Mouse (Mus musculus): ENCODE measurements around the gene Msi1. TPM values are rescaled to one million over a fixed set of nuclear protein-coding genes. Genes with fewer than 3 reads are reported as not detected.
A peak's percentile ranks its signal among the peaks of the same experiment; 100 is the strongest.
"Not testable (repeated sequence)": the region's sequence is repeated elsewhere in the genome, so short reads cannot be mapped to it uniquely, and the experiment has no call there.

The Msi1 gene
- polyA plus RNA-seq, 1 experiment from 2014 or later, result 211 TPM

GRCm38 (mm10) chr5:115435755-115436379, 6.5 kb downstream of the Msi1 start:
- WGBS, result 5% methylated on average over 8 of the region's 8 CpGs
- peaks cover 66% of the 10 kb centered on the region for H3K36me3 ChIP-seq

GRCm38 (mm10) chr5:115436421-115437124, 7.2 kb downstream of the Msi1 start:
- WGBS, result 0% methylated on average over 37 of the region's 43 CpGs
- peak overlapping the region; percentile 99 for H3K27ac ChIP-seq (replicated peaks)
- no peaks in the 10 kb centered on the region for H3K27me3 ChIP-seq
- no peaks in the 10 kb centered on the region for H3K9me3 ChIP-seq
- peak overlapping the region; percentile 100 for H3K4me3 ChIP-seq
- H3K4me1 ChIP-seq, result peaks cover 88% of the 10 kb centered on the region
- H3K9ac ChIP-seq (replicated peaks), result peak overlapping the region; percentile 100
- ATAC-seq (ENCODE audit: low FRiP score, low read depth), result peak; percentile 90
- peaks cover 73% of the 10 kb centered on the region for H3K36me3 ChIP-seq
- H3K4me2 ChIP-seq (replicated peaks), result peak overlapping the region; percentile 94

More at GRCm38 (mm10) chr5:115435755-115436379, 6.5 kb downstream of the Msi1 start:
- H3K27ac ChIP-seq (replicated peaks), result peak overlapping the region; percentile 99
- H3K9me3 ChIP-seq, result no peaks in the 10 kb centered on the region
- H3K4me1 ChIP-seq, result peaks cover 83% of the 10 kb centered on the region
- H3K4me3 ChIP-seq, result peak overlapping the region; percentile 100
- no peak for ATAC-seq (ENCODE audit: low FRiP score, low read depth)
- peak overlapping the region; percentile 94 for H3K4me2 ChIP-seq (replicated peaks)
- H3K9ac ChIP-seq (replicated peaks), result peak overlapping the region; percentile 100
- no peaks in the 10 kb centered on the region for H3K27me3 ChIP-seq

GRCm38 (mm10) chr5:115437242-115437944, 8.0 kb downstream of the Msi1 start:
- peak overlapping the region; percentile 99 for H3K27ac ChIP-seq (replicated peaks)
- H3K36me3 ChIP-seq, result peaks cover 78% of the 10 kb centered on the region
- 12% methylated on average over 7 of the region's 7 CpGs for WGBS
- peak overlapping the region; percentile 100 for H3K4me3 ChIP-seq
- peak overlapping the region; percentile 100 for H3K9ac ChIP-seq (replicated peaks)
- H3K27me3 ChIP-seq, result no peaks in the 10 kb centered on the region
- H3K9me3 ChIP-seq, result no peaks in the 10 kb centered on the region
- peak overlapping the region; percentile 94 for H3K4me2 ChIP-seq (replicated peaks)
- ATAC-seq (ENCODE audit: low FRiP score, low read depth), result 0 out of 2 replicates have a peak, but pooled peaks have one; percentile 0
- H3K4me1 ChIP-seq, result peaks cover 81% of the 10 kb centered on the region

GRCm38 (mm10) chr5:115437945-115438315, 8.5 kb downstream of the Msi1 start:
- Histone ChIP-seq H3K9me3 (no peaks in the 10 kb centered on the region), H3K4me1 (peaks cover 76% of the 10 kb centered on the region), H3K27me3 (no peaks in the 10 kb centered on the region), H3K36me3 (peaks cover 78% of the 10 kb centered on the region), H3K27ac (replicated peaks) (peak overlapping the region; percentile 99), H3K9ac (replicated peaks) (peak overlapping the region; percentile 100), H3K4me3 (peak overlapping the region; percentile 100), H3K4me2 (replicated peaks) (peak overlapping the region; percentile 94)
- no peak for ATAC-seq (ENCODE audit: low FRiP score, low read depth)
- 0% methylated on average over 2 of the region's 2 CpGs for WGBS

- WGBS, result 14% methylated on average over 7 of the region's 7 CpGs
- peak overlapping the region; percentile 100 for H3K9ac ChIP-seq (replicated peaks)
- peak overlapping the region; percentile 94 for H3K4me2 ChIP-seq (replicated peaks)
- no peak for ATAC-seq (ENCODE audit: low FRiP score, low read depth)
- H3K27me3 ChIP-seq, result no peaks in the 10 kb centered on the region
- no peaks in the 10 kb centered on the region for H3K9me3 ChIP-seq
- H3K4me1 ChIP-seq, result peaks cover 69% of the 10 kb centered on the region
- H3K4me3 ChIP-seq, result peak overlapping the region; percentile 100
- H3K27ac ChIP-seq (replicated peaks), result peak overlapping the region; percentile 99
- H3K36me3 ChIP-seq, result peaks cover 78% of the 10 kb centered on the region
Measured at GRCm38 (mm10) chr5:115438667-115439066, 9.3 kb downstream of the Msi1 start.

GRCm38 (mm10) chr5:115441205-115441849, 11.9 kb downstream of the Msi1 start:
- WGBS, result 37% methylated on average over 14 of the region's 14 CpGs
- H3K4me3 ChIP-seq, result peak overlapping the region; percentile 12; the same call in 1 of the 2 replicates
- H3K4me2 ChIP-seq (replicated peaks), result peak overlapping the region; percentile 27

GRCm38 (mm10) chr5:115442663-115443062, 13.3 kb downstream of the Msi1 start:
- H3K36me3 ChIP-seq, result peaks cover 98% of the 10 kb centered on the region
- H3K27ac ChIP-seq (replicated peaks); H3K9me3 ChIP-seq; H3K27me3 ChIP-seq; H3K4me3 ChIP-seq; ATAC-seq (ENCODE audit: low FRiP score, low read depth); H3K4me2 ChIP-seq (replicated peaks); H3K9ac ChIP-seq (replicated peaks): not testable (repeated sequence)
- peaks cover 38% of the 10 kb centered on the region for H3K4me1 ChIP-seq
- WGBS, result 73% methylated on average over 5 of the region's 5 CpGs

More at GRCm38 (mm10) chr5:115441205-115441849, 11.9 kb downstream of the Msi1 start:
- H3K9me3 ChIP-seq, result no peaks in the 10 kb centered on the region
- H3K36me3 ChIP-seq, result peaks cover 89% of the 10 kb centered on the region
- H3K27me3 ChIP-seq, result no peaks in the 10 kb centered on the region
- H3K4me1 ChIP-seq, result peaks cover 45% of the 10 kb centered on the region
- H3K9ac ChIP-seq (replicated peaks), result no peak overlapping the region
- no peak for ATAC-seq (ENCODE audit: low FRiP score, low read depth)
- peak overlapping the region; percentile 99 for H3K27ac ChIP-seq (replicated peaks)

GRCm38 (mm10) chr5:115444130-115444529, 14.7 kb downstream of the Msi1 start:
- 76% methylated on average over 11 of the region's 11 CpGs for WGBS

GRCm38 (mm10) chr5:115447108-115447507, 17.7 kb downstream of the Msi1 start:
- WGBS, result 87% methylated on average over 17 of the region's 17 CpGs

More at GRCm38 (mm10) chr5:115444130-115444529, 14.7 kb downstream of the Msi1 start:
- H3K4me2 ChIP-seq (replicated peaks), result no peak overlapping the region
- H3K4me1 ChIP-seq, result peaks cover 23% of the 10 kb centered on the region
- H3K27ac ChIP-seq (replicated peaks), result 0 out of 2 replicates have a peak overlapping the region, but pooled peaks have one; percentile 30
- no peak overlapping the region for H3K4me3 ChIP-seq
- no peaks in the 10 kb centered on the region for H3K9me3 ChIP-seq
- H3K36me3 ChIP-seq, result peaks cover 99% of the 10 kb centered on the region
- no peak for ATAC-seq (ENCODE audit: low FRiP score, low read depth)
- H3K9ac ChIP-seq (replicated peaks), result no peak overlapping the region
- H3K27me3 ChIP-seq, result no peaks in the 10 kb centered on the region

GRCm38 (mm10) chr5:115449247-115449646, 19.8 kb downstream of the Msi1 start:
- Histone ChIP-seq H3K36me3 (peaks cover 100% of the 10 kb centered on the region), H3K9me3 (no peaks in the 10 kb centered on the region), H3K27ac (replicated peaks) (0 out of 2 replicates have a peak overlapping the region, but pooled peaks have one; percentile 60), H3K4me3 (no peak overlapping the region), H3K9ac (replicated peaks) (no peak overlapping the region), H3K4me2 (replicated peaks) (no peak overlapping the region), H3K4me1 (peaks cover 5% of the 10 kb centered on the region; the same call in 1 of the 2 replicates), H3K27me3 (no peaks in the 10 kb centered on the region)
- no peak for ATAC-seq (ENCODE audit: low FRiP score, low read depth)
- WGBS, result 82% methylated on average over 3 of the region's 3 CpGs

More at GRCm38 (mm10) chr5:115447108-115447507, 17.7 kb downstream of the Msi1 start:
- no peaks in the 10 kb centered on the region for H3K9me3 ChIP-seq
- H3K4me1 ChIP-seq, result peaks cover 5% of the 10 kb centered on the region; the same call in 1 of the 2 replicates
- H3K27me3 ChIP-seq, result no peaks in the 10 kb centered on the region
- no peak overlapping the region for H3K27ac ChIP-seq (replicated peaks)
- ATAC-seq (ENCODE audit: low FRiP score, low read depth), result no peak
- H3K9ac ChIP-seq (replicated peaks), result no peak overlapping the region
- no peak overlapping the region for H3K4me2 ChIP-seq (replicated peaks)
- no peak overlapping the region for H3K4me3 ChIP-seq
- H3K36me3 ChIP-seq, result peaks cover 100% of the 10 kb centered on the region
